Mouse (Mus musculus) cerebellum, adult 2 months (tissue): ENCODE measurements around the gene Kdm2a.

ENCODE experiments used
- CTCF ChIP-seq: fragments of 200-500 bp; IDR thresholded peaks from 2 replicates; pipeline ENCODE4 v1.5.1; 2011; ENCODE audit warnings: low read depth, mild to moderate bottlenecking, control low read depth, low read length, moderate library complexity, borderline replicate concordance; ENCODE audit not compliant: insufficient read depth
- POLR2A ChIP-seq: fragments of 200-500 bp; IDR thresholded peaks from 2 replicates; pipeline ENCODE4 v1.6.1; 2011; ENCODE audit warnings: low read length, control low read depth, borderline replicate concordance; ENCODE audit not compliant: insufficient read depth

DNA sequence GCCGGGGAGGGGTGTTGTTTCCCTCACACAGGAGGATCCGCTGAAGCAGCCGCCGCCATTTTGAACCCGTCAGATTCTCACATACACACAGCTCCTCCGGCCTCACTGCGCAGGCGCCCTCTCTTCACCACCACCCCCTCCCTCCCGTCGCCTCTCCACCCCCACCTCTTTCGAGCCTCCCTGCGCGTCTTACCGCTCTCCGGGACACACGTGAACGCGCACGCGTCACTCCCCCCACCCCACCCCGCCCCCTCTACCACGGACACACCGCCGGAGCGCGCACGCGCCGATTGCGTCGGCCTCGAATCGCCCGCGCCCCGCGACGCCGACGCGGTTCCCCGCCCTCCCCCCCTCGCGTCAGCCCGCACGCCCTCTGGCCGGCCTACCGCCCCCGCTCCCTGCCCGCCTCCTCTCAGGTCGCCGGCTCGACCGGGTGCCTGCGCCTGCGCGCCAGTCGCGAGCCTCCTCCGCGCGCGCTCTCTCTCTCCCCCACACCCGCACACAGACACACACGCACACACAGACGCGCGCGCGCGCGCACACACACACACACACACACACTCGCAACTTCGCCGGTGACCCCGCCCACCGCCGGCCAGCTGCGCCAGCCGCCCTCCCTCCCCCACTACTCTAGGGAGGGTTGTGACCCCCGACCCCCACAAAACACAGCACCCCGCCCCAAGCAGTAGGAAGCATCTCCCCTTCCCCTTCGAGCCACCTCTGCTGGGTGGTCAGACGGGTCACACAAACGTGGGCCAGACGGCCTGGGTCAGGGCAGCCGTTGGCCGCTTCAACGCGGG lies 887 bp downstream of the Kdm2a start:
- TF ChIP-seq CTCF (no peak), POLR2A (peak; percentile 69)
